Mouse (Mus musculus) lung, postnatal 0 days (tissue): ENCODE results near the gene Pdss2. TPM values are rescaled to one million over a fixed set of nuclear protein-coding genes. Genes with fewer than 3 reads are reported as not detected.
A peak's percentile ranks its signal among the peaks of the same experiment; 100 is the strongest.

Source experiments
- ATAC-seq: fragments of 200-750 bp; cut with Nextera tagmentation; 2 replicates; pipeline ENCODE4 v1.8.0; 2017; ENCODE audit warnings: moderate library complexity
- DNase-seq: peaks from one replicate; pipeline ENCODE4 v3.0.0-alpha.2; 2016; ENCODE audit warnings: low spot score
- H3K27ac ChIP-seq: fragments of 300-500 bp; sonication (generic); 2 replicates; pipeline ENCODE4 v1.5.1; 2014; ENCODE audit warnings: antibody characterized with exemption, mild to moderate bottlenecking, low read length, mixed read lengths
- H3K27me3 ChIP-seq: fragments of 300-500 bp; sonication (generic); replicated peaks from 2 replicates; pipeline ENCODE4 v1.6.1; 2014; ENCODE audit warnings: low read length, mixed read lengths; ENCODE audit not compliant: insufficient read depth
- H3K36me3 ChIP-seq: fragments of 300-500 bp; sonication (generic); 2 replicates; pipeline ENCODE4 v1.6.1; 2014; ENCODE audit warnings: low read length, mixed read lengths; ENCODE audit not compliant: insufficient read depth
- H3K4me1 ChIP-seq: fragments of 300-500 bp; sonication (generic); 2 replicates; pipeline ENCODE4 v1.6.1; 2014; ENCODE audit warnings: antibody characterized with exemption, low read depth, low read length, mixed read lengths; ENCODE audit not compliant: insufficient read depth
- H3K4me2 ChIP-seq: fragments of 300-500 bp; sonication (generic); replicated peaks from 2 replicates; pipeline ENCODE4 v1.6.1; 2014; ENCODE audit warnings: low read depth, mild to moderate bottlenecking, low read length, moderate library complexity, mixed read lengths
- H3K4me3 ChIP-seq: fragments of 300-500 bp; sonication (generic); 2 replicates; pipeline ENCODE4 v1.5.1; 2014; ENCODE audit warnings: low read depth, low read length
- H3K9ac ChIP-seq: fragments of 300-500 bp; sonication (generic); replicated peaks from 2 replicates; pipeline ENCODE4 v1.6.1; 2014; ENCODE audit warnings: low read depth, mild to moderate bottlenecking
- H3K9me3 ChIP-seq: fragments of 300-500 bp; sonication (generic); 2 replicates; pipeline ENCODE4 v1.6.1; 2016; ENCODE audit warnings: low read length, mixed read lengths
- CTCF ChIP-seq: IDR thresholded peaks from 2 replicates; pipeline ENCODE4 v1.5.1; 2016; ENCODE audit warnings: antibody characterized with exemption, mild to moderate bottlenecking
- EP300 ChIP-seq: IDR thresholded peaks from 2 replicates; pipeline ENCODE4 v1.6.1; 2016; ENCODE audit warnings: antibody characterized with exemption, mild to moderate bottlenecking, control low read depth
- WGBS: fragments of 180-500 bp; shearing (Covaris S2); extraction: QIAGEN DNeasy Blood & Tissue Kit; methylation state at CpG from one replicate; pipeline ENCODE4 v1.1.7; 2014; 5-methylcytosine and 5-hydroxymethylcytosine counted together
- polyA plus RNA-seq: library from polyadenylated mRNA; unstranded; fragments of >200 nt; fragmentation: Nextera tagmentation; extraction: Ambion mirVana; gene quantifications from 2 replicates; pipeline ENCODE4 v1.2.1, GENCODE M21; 2015

Pdss2 gene
- polyA plus RNA-seq, 1 experiment from 2014 or later: 4.5 TPM

- WGBS: 80% methylated on average over 3 of the region's 3 CpGs
- Histone ChIP-seq H3K4me1 (no peaks in the 10 kb centered on the region), H3K4me3 (no peak overlapping the region), H3K27me3 (no peaks in the 10 kb centered on the region), H3K36me3 (no peaks in the 10 kb centered on the region), H3K4me2 (no peak overlapping the region), H3K9ac (no peak overlapping the region), H3K27ac (no peak overlapping the region), H3K9me3 (no peaks in the 10 kb centered on the region)
- ATAC-seq: no peak
- DNase-seq: no peak
- TF ChIP-seq CTCF: 0 out of 2 replicates have a peak, but pooled peaks have one; percentile 6
- TF ChIP-seq EP300: no peak
Observed at GRCm38 (mm10) chr10:43435757-43436156, 214.5 kb downstream of the Pdss2 start.

- H3K4me1 ChIP-seq: no peaks in the 10 kb centered on the region
- no peak overlapping the region for H3K27ac ChIP-seq
- H3K4me2 ChIP-seq: no peak overlapping the region
- ATAC-seq: no peak; the same call in 1 of the 2 replicates
- H3K27me3 ChIP-seq: no peaks in the 10 kb centered on the region
- H3K4me3 ChIP-seq: no peak overlapping the region
- 44% methylated on average over 7 of the region's 7 CpGs for WGBS
- no peaks in the 10 kb centered on the region for H3K9me3 ChIP-seq
- no peak overlapping the region for H3K9ac ChIP-seq
- TF ChIP-seq CTCF: no peak
- TF ChIP-seq EP300: no peak
- no peaks in the 10 kb centered on the region for H3K36me3 ChIP-seq
- DNase-seq: peak; percentile 51
Observed at GRCm38 (mm10) chr10:43439492-43439941, 218.2 kb downstream of the Pdss2 start.

- Histone ChIP-seq H3K4me3 (no peak overlapping the region), H3K4me1 (no peaks in the 10 kb centered on the region), H3K4me2 (no peak overlapping the region), H3K9ac (no peak overlapping the region), H3K36me3 (no peaks in the 10 kb centered on the region), H3K27me3 (no peaks in the 10 kb centered on the region), H3K27ac (no peak overlapping the region), H3K9me3 (no peaks in the 10 kb centered on the region)
- WGBS: 36% methylated on average over 13 of the region's 13 CpGs
- DNase-seq (no peak), ATAC-seq (no peak)
- TF ChIP-seq CTCF: no peak
Observed at GRCm38 (mm10) chr10:43440050-43440449, 218.8 kb downstream of the Pdss2 start.

- ATAC-seq: no peak
- Histone ChIP-seq H3K4me2 (no peak overlapping the region), H3K9ac (no peak overlapping the region), H3K27ac (no peak overlapping the region), H3K9me3 (no peaks in the 10 kb centered on the region), H3K4me1 (no peaks in the 10 kb centered on the region), H3K36me3 (no peaks in the 10 kb centered on the region), H3K4me3 (no peak overlapping the region), H3K27me3 (no peaks in the 10 kb centered on the region)
- no peak for DNase-seq
- TF ChIP-seq CTCF (no peak), EP300 (no peak)
- whole genome bisulfite sequencing: 47% methylated on average over 15 of the region's 15 CpGs
Observed at GRCm38 (mm10) chr10:43440981-43441740, 219.9 kb downstream of the Pdss2 start.

- H3K27me3 ChIP-seq: no peaks in the 10 kb centered on the region
- DNase-seq (no peak), ATAC-seq (no peak)
- no peak overlapping the region for H3K9ac ChIP-seq
- H3K27ac ChIP-seq: no peak overlapping the region
- H3K4me1 ChIP-seq: no peaks in the 10 kb centered on the region
- no peak overlapping the region for H3K4me3 ChIP-seq
- no peak for TF ChIP-seq EP300
- no peak for TF ChIP-seq CTCF
- no peaks in the 10 kb centered on the region for H3K9me3 ChIP-seq
- H3K36me3 ChIP-seq: no peaks in the 10 kb centered on the region
- whole genome bisulfite sequencing: 75% methylated on average over 3 of the region's 3 CpGs
- H3K4me2 ChIP-seq: no peak overlapping the region
Observed at GRCm38 (mm10) chr10:43448656-43449055, 227.4 kb downstream of the Pdss2 start.

GRCm38 (mm10) chr10:43451848-43452662, 230.8 kb downstream of the Pdss2 start:
- H3K9ac ChIP-seq: no peak overlapping the region; the same call in 1 of the 2 replicates
- peak overlapping the region; percentile 23 for H3K4me3 ChIP-seq
- 22% methylated on average over 16 of the region's 16 CpGs for WGBS

More at GRCm38 (mm10) chr10:43451848-43452662, 230.8 kb downstream of the Pdss2 start:
- no peak overlapping the region for H3K27ac ChIP-seq
- no peaks in the 10 kb centered on the region for H3K36me3 ChIP-seq
- no peaks in the 10 kb centered on the region for H3K4me1 ChIP-seq
- peak overlapping the region; percentile 44 for H3K4me2 ChIP-seq
- TF ChIP-seq CTCF: peak; percentile 81
- TF ChIP-seq EP300: no peak
- DNase-seq: peak; percentile 78
- peak; percentile 77 for ATAC-seq
- no peaks in the 10 kb centered on the region for H3K27me3 ChIP-seq
- H3K9me3 ChIP-seq: no peaks in the 10 kb centered on the region
